Mouse (Mus musculus): Measurements from ENCODE around the gene Rhpn2.

Rhpn2 gene

GRCm38 (mm10) chr7:35382706-35383353, 48.9 kb downstream of the Rhpn2 start:
- no peak for ATAC-seq (ENCODE audit: insufficient number of reproducible peaks, low FRiP score, low TSS enrichment)

GRCm38 (mm10) chr7:35386525-35386952, 52.6 kb downstream of the Rhpn2 start:
- no peak for ATAC-seq (ENCODE audit: insufficient number of reproducible peaks, low FRiP score, low TSS enrichment)

- ATAC-seq (ENCODE audit: insufficient number of reproducible peaks, low FRiP score, low TSS enrichment), result no peak
These were observed 54.7 kb downstream of the Rhpn2 start for GRCm38 (mm10) chr7:35388694-35389093.

DNA sequence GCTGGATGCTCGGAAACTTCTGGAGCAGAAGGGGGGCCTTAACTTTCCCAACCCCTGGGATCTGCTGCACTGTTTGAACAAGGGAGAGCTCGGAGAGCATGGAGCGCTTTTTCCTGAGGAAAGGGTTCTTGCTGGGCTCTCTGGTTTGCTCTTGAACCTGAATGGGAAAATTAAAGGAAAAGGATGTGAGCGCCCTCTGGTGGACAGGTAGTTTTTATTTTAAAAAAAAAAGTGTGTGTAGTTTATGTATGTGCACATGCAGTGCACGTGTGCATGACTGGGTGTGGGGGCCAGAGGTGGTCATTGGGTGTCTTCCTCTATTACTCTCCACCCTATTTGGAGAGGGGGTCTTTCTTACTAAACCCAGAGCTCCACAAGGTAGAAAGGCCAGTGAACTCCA, 59.0 kb downstream of the Rhpn2 start:
- ATAC-seq (ENCODE audit: insufficient number of reproducible peaks, low FRiP score, low TSS enrichment), result no peak

GRCm38 (mm10) chr7:35395734-35396456, 61.9 kb downstream of the Rhpn2 start:
- ATAC-seq (ENCODE audit: insufficient number of reproducible peaks, low FRiP score, low TSS enrichment), result no peak

GRCm38 (mm10) chr7:35396542-35397168, 62.7 kb downstream of the Rhpn2 start, which contains the start of the genes Faap24 and Cep89:
Gene Faap24 (minus strand): TSS chr7:35396836.
Gene Cep89 (plus strand): TSS chr7:35397035.
- ATAC-seq (ENCODE audit: insufficient number of reproducible peaks, low FRiP score, low TSS enrichment), result peak; percentile 96

- no peak for ATAC-seq (ENCODE audit: insufficient number of reproducible peaks, low FRiP score, low TSS enrichment)
These were observed 67.2 kb downstream of the Rhpn2 start for GRCm38 (mm10) chr7:35401169-35401568.

DNA sequence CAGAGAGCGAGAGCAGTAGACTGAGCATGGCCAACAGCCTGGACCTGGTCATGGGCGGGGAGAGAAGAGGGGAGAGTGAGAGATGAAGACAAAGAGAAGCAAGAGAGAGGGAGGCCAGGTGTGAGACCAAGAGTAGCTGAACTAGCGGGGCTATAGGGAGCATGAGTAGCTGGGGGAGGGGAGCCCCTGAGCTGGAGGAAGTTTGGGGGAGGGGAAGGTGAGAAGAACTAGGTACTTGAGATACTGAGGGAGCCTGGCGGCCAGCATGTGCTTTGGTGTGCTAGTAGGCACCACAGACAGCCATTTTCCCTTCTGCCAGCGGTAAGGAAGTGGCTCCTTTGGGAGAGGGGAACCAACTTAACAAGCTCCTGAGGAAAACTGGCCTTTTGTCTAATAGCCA, 81.3 kb downstream of the Rhpn2 start:
- no peak for ATAC-seq (ENCODE audit: insufficient number of reproducible peaks, low FRiP score, low TSS enrichment)

DNA sequence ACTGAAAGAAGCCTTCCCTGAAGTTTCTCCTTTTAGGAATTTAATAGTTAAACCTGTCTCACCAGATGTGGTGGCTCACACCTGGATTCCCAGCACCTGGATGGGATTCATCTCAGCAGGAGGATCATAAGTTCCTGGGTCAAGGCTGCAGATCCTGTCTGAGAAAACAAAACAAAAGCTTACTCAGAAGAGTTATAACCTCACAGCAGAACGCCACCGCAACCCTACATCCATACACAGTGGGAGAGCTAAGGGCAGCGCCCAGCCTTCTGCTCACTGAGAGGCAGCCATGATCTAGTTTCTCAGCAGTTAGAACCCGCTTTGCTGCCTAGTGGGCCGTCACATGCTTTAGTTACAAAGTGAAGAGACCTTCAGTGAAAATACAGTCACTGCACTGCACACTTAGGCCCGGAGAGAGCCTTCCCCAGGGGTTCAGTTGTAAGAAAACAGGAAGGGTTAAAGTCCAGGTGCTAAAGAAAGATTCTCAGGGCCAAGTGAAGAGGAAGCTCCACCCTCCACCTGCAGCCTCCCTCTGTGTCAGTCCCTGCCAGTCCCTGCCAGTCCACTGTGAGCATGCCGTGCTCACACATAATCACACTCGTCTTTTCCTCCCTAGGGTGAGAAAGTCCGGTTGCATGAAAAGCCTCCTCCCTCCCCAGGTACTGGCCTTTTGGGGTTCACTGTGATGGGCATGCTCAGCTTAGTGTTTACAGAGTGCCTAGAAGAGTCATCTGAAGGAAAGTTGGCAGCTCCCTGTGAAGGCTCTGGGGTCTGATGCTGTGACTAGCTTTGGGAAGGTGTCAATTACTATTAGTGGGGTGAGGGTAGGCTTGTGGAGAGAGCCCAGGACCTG, 82.1 kb downstream of the Rhpn2 start:
- ATAC-seq (ENCODE audit: insufficient number of reproducible peaks, low FRiP score, low TSS enrichment), result no peak

DNA sequence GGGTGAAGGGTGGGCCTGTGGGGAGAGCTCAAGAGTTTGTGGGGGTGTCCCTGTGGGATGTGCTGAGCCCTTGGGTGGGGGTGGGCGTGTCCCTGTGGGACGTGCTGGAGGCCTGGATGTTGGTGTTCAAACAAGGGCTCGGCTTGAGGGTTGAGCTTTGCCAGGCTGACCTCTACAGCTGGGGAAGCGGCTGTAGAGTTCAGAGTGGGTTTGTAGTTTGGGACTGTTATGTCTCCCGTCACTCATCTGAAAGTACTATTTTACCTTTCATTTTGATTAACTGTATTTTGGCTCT, 82.6 kb downstream of the Rhpn2 start:
- ATAC-seq (ENCODE audit: insufficient number of reproducible peaks, low FRiP score, low TSS enrichment), result no peak

DNA sequence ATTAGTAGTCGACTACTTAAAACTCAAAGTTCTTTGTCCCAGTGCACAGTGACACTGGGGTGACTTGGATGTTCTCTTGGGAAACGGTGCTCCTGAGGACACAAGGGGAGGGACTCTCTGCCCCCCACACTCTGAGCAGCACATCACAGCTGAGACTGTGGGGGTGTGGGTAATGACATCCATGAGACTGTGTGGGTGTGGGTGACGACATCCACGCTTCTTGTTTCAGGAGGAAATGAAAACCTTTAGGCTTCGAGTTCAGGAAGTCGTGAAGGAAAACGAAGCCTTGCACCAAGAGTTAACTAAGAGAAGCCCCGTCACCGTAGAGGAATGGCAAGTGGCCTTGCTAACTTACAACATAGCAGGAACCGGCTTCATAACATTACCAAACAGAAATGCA, 89.1 kb downstream of the Rhpn2 start:
- ATAC-seq (ENCODE audit: insufficient number of reproducible peaks, low FRiP score, low TSS enrichment), result no peak

- ATAC-seq (ENCODE audit: insufficient number of reproducible peaks, low FRiP score, low TSS enrichment), result no peak
These were observed 94.2 kb downstream of the Rhpn2 start for GRCm38 (mm10) chr7:35428146-35428545.

GRCm38 (mm10) chr7:35435266-35435665, 101.3 kb downstream of the Rhpn2 start:
- ATAC-seq (ENCODE audit: insufficient number of reproducible peaks, low FRiP score, low TSS enrichment), result no peak

Measured in cerebellum, adult (tissue).